In genomic region chr4:109735754-109736153, GRCm38 (mm10) we compare ENCODE assay signal across 11 mouse cellular contexts. TPM values are rescaled to one million over a fixed set of nuclear protein-coding genes. Genes with fewer than 3 reads are reported as not detected.
DNase-seq lines count a peak whose midpoint lies in the region; ATAC-seq lines count a peak whose summit lies in the region.
"Had no signal": no experiment of that assay in that cellular context is flagged by ENCODE, and none has a peak within 500 bp of the region (broad histone marks: within the 10 kb centered on the region; RNA-seq: fewer than 3 reads in every experiment).

No protein-coding gene starts in this region.

- no peak overlapping the region for H3K4me3 ChIP-seq in forebrain, embryonic 11.5 days (ENCODE audit: low read depth, low read length)
- no peak overlapping the region for H3K4me3 ChIP-seq in forebrain, embryonic 13.5 days
- H3K4me3 ChIP-seq: erythroblast, embryonic 14.5 days; limb, embryonic 10.5 days had no signal

- ATAC-seq in forebrain, embryonic 11.5 days (replicated peaks; ENCODE audit: low FRiP score) = no peak
- ATAC-seq in forebrain, embryonic 13.5 days = no peak
- ATAC-seq in granulocyte monocyte progenitor cell, adult 5-6 weeks (replicated peaks; ENCODE audit: poor library complexity, severe bottlenecking) = no peak

- WGBS in forebrain, embryonic 11.5 days = 82% methylated on average over 1 of the region's 1 CpGs
- 56% methylated on average over 1 of the region's 1 CpGs for WGBS in forebrain, embryonic 13.5 days

- no peaks in the 10 kb centered on the region for H3K27me3 ChIP-seq in forebrain, embryonic 11.5 days (ENCODE audit: control insufficient read depth, insufficient read depth, low read length)
- no peaks in the 10 kb centered on the region for H3K27me3 ChIP-seq in forebrain, embryonic 13.5 days

- no peak overlapping the region for H3K27ac ChIP-seq in forebrain, embryonic 11.5 days (ENCODE audit: low read depth, low read length)
- no peak overlapping the region for H3K27ac ChIP-seq in forebrain, embryonic 13.5 days
- H3K27ac ChIP-seq: limb, embryonic 10.5 days had no signal

- no peaks in the 10 kb centered on the region for H3K9me3 ChIP-seq in forebrain, embryonic 11.5 days (ENCODE audit: control insufficient read depth, low read length)
- no peaks in the 10 kb centered on the region for H3K9me3 ChIP-seq in forebrain, embryonic 13.5 days (replicated peaks)
- H3K9me3 ChIP-seq: limb, embryonic 10.5 days had no signal

- peak; percentile 49 for DNase-seq in forebrain, embryonic 11.5 days (ENCODE audit: low spot score)
- peak; percentile 59 for DNase-seq in Muller cell, postnatal 12 days (ENCODE audit: inconsistent ontology term)
- peak; percentile 82 to 85 for DNase-seq in cerebellum, postnatal 10 days
- DNase-seq in heart, postnatal 36 days = peak; percentile 42 to 46
- DNase-seq in thymus, postnatal 10 days (ENCODE audit: low spot score in 2 of 2) = no peak
- no peak for DNase-seq in layer of hippocampus, adult 18-20 months (ENCODE audit: low spot score in 2 of 2)
- DNase-seq: right cerebral cortex, postnatal 14 days had no signal

- H3K36me3 ChIP-seq in forebrain, embryonic 11.5 days (ENCODE audit: control insufficient read depth, insufficient read depth, low read length) = no peaks in the 10 kb centered on the region
- no peaks in the 10 kb centered on the region for H3K36me3 ChIP-seq in forebrain, embryonic 13.5 days (ENCODE audit: poor library complexity, severe bottlenecking)

- intact Hi-C loops in heart, postnatal 36 days (cut with DNase I) = no loop called here

- H3K9ac ChIP-seq in forebrain, embryonic 11.5 days (ENCODE audit: low read length) = no peak overlapping the region
- no peak overlapping the region for H3K9ac ChIP-seq in forebrain, embryonic 13.5 days

- H3K4me1 ChIP-seq in forebrain, embryonic 11.5 days (replicated peaks; ENCODE audit: control insufficient read depth, insufficient read depth, low read length) = no peaks in the 10 kb centered on the region
- H3K4me1 ChIP-seq in forebrain, embryonic 13.5 days = no peaks in the 10 kb centered on the region
- H3K4me1 ChIP-seq: limb, embryonic 10.5 days had no signal

- H3K4me2 ChIP-seq in forebrain, embryonic 11.5 days (ENCODE audit: low read depth, low read length, severe bottlenecking) = no peak overlapping the region
- no peak overlapping the region for H3K4me2 ChIP-seq in forebrain, embryonic 13.5 days

RNA-seq across cellular contexts. Expression of gene Faf1, which starts 59.4 kb away (rescaled TPM):
- 42.7 and 42.9 TPM in 2 replicates for polyA plus RNA-seq in forebrain, embryonic 11.5 days (2014; fragmentation: Nextera tagmentation; extraction: Ambion mirVana)
- polyA plus RNA-seq in forebrain, embryonic 13.5 days (2015; fragmentation: Nextera tagmentation; extraction: Ambion mirVana) = 28.0 and 30.4 TPM in 2 replicates
- total RNA-seq in heart, postnatal 36 days (2021) = 10 to 100 TPM; 42.4 to 45.3 TPM
- 10 to 100 TPM; 22.2 to 25.0 TPM for total RNA-seq in layer of hippocampus, adult 18-20 months (2021)
- 25.5 and 31.8 TPM in 2 replicates for total RNA-seq in granulocyte monocyte progenitor cell, adult 5-6 weeks (2014; fragmentation: Nextera tagmentation)
- total RNA-seq in granulocyte monocyte progenitor cell, adult 5-6 weeks (2017) = 44.7 and 57.4 TPM in 2 replicates

Comparison
In these comparisons a context has a peak if more than half of its experiments do, and no peak if none do; other contexts are left out.
1. DNase-seq: peak in forebrain, embryonic 11.5 days (single experiment), Muller cell, postnatal 12 days (single experiment), cerebellum, postnatal 10 days (2 of 2) and heart, postnatal 36 days (2 of 2); none in thymus, postnatal 10 days (0 of 2) and layer of hippocampus, adult 18-20 months (0 of 2).